Mouse (Mus musculus) embryonic fibroblast, embryonic 13.5 days (primary cell): ENCODE measurements around the gene Rtkn2. TPM values are rescaled to one million over a fixed set of nuclear protein-coding genes. Genes with fewer than 3 reads are reported as not detected.

Experiments
- H3K27ac ChIP-seq: 2 replicates; pipeline ENCODE4 v1.5.1; 2012; ENCODE audit warnings: low read length, control low read depth, inconsistent platforms; ENCODE audit not compliant: insufficient read depth
- H3K4me1 ChIP-seq: 2 replicates; pipeline ENCODE4 v1.6.1; 2011; ENCODE audit warnings: low read length; ENCODE audit not compliant: control insufficient read depth, insufficient read depth
- H3K4me3 ChIP-seq: 2 replicates; pipeline ENCODE4 v1.5.1; 2011; ENCODE audit warnings: mild to moderate bottlenecking, control low read depth, low read length; ENCODE audit not compliant: insufficient read depth
- CTCF ChIP-seq: IDR thresholded peaks from 2 replicates; pipeline ENCODE4 v1.5.1; 2011; ENCODE audit warnings: mild to moderate bottlenecking, control low read depth, low read length, moderate library complexity, borderline replicate concordance; ENCODE audit not compliant: insufficient read depth
- POLR2A ChIP-seq: IDR thresholded peaks from 2 replicates; pipeline ENCODE4 v1.6.1; 2011; ENCODE audit warnings: low read depth, mild to moderate bottlenecking, control low read depth, low read length, moderate library complexity
- polyA plus RNA-seq: library from polyadenylated mRNA; stranded (reverse); fragments of >200 nt; gene quantifications from 2 replicates; pipeline ENCODE4 v1.2.4, GENCODE M21; 2011; ENCODE audit warnings: low read depth; ENCODE audit not compliant: missing spikeins, insufficient read length

Gene Rtkn2
- polyA plus RNA-seq, 1 experiment, result 3.0 TPM

DNA sequence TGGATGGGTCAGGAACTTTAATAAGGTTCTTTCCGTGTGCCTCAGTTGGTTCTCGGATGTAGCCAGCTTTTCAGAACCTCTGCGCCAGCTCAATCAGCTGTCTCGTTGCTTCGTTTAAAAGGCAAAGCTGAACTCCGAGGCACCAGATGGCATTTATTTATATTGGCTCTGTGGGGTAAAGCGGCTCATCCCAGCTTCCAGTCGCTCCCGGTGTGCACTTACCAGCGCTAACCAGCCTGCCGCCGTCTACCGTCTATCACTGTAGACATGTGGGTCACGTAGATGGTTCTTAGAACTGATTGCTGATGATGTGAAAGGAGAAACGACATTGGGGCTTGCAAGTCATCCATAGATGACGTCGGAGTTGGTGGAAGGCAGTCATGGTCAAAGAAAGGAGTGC, 5.7 kb downstream of the Rtkn2 start:
- H3K4me1 ChIP-seq, result peaks cover 4% of the 10 kb centered on the region; the same call in 1 of the 2 replicates
- no peak overlapping the region for H3K27ac ChIP-seq
- no peak overlapping the region for H3K4me3 ChIP-seq
- TF ChIP-seq CTCF (no peak), POLR2A (no peak)

DNA sequence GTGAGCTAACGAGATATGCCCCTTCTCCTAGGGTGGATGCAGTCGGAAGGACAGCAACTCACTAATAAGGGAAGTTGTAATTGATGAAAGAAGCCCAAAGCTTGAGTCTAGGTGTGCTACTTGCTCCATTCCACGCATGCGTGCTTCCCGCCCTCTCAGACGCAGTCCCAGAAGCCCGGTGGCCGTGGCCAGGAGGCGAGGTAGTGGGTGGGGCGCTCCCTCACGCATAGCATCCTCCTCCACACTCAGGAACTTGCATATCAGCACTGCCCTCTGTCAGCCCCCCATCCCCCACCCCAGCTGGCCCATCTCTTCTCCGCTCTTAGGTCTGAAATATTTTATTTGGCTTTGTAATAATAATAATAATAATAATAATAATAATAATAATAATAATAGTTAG, 16.0 kb downstream of the Rtkn2 start:
- no peaks in the 10 kb centered on the region for H3K4me1 ChIP-seq
- H3K4me3 ChIP-seq, result no peak overlapping the region
- H3K27ac ChIP-seq, result no peak overlapping the region
- TF ChIP-seq POLR2A, result no peak
- no peak for TF ChIP-seq CTCF

DNA sequence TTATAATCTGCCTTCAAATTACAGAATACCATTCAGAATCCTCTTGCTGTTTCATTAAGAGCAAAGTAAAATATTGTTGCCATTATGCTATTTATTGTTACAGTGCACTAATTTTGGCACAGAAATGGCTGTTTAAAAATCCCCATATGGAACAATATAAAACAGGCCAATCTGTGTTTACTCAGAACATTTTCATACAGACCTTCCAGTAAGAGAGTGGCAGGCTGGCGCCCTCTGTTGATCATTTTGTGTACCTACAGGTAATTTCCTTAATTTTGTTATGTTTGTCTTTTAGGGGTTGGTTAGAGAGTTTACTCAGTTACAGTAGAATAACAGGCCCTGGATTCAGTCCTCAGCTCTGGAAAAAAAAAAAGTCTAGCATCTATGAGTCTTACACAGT, 16.8 kb downstream of the Rtkn2 start:
- no peak for TF ChIP-seq POLR2A
- no peak for TF ChIP-seq CTCF
- no peaks in the 10 kb centered on the region for H3K4me1 ChIP-seq
- H3K4me3 ChIP-seq, result no peak overlapping the region
- no peak overlapping the region for H3K27ac ChIP-seq

DNA sequence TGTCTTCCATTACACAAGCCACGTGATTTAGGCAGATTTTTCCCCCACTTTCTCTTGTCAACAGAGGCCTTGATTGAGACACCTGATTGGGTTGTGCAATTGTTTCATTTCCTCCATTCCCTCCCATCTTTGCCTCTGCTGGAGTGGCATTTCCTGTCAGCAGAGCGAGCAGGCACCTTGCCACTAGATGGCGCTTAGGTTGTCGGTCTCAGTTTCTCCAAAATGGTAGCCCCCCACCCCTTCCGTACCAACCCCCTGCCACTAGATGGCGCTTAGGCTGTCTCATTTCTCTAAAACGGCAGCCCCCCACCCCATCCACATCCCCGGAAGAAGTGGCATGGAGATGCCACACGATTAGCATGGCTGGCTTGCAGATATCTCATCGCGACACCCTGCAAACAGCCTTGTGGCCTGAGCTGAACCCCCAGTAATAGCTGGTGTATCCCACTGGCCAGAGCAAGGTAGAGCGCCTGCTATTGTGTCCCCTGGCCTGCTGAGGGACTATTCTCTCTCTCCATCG, 18.8 kb downstream of the Rtkn2 start:
- no peak overlapping the region for H3K4me3 ChIP-seq
- H3K27ac ChIP-seq, result no peak overlapping the region
- H3K4me1 ChIP-seq, result no peaks in the 10 kb centered on the region
- TF ChIP-seq CTCF (peak; percentile 79), POLR2A (no peak)

DNA sequence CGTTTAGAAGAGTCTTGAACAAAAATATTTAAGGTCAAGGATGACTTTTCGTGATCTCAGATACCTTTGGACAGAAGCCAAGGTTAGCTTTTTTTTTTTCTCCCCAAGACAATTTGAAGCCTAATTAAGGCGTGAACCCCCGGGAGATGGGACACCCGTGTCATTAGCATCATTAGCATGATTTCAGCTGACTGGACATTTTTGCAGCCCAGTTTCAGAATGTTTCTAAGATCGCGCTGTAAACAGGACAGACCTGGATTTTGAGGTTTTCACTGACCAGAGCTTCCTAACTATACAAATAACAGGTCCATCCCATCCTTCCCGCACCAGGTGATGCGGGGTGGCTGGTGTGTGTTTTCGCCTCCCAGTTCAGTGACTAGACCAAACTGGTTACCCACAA, 19.8 kb downstream of the Rtkn2 start:
- Histone ChIP-seq H3K4me3 (no peak overlapping the region), H3K4me1 (no peaks in the 10 kb centered on the region), H3K27ac (no peak overlapping the region)
- TF ChIP-seq POLR2A (no peak), CTCF (no peak)

DNA sequence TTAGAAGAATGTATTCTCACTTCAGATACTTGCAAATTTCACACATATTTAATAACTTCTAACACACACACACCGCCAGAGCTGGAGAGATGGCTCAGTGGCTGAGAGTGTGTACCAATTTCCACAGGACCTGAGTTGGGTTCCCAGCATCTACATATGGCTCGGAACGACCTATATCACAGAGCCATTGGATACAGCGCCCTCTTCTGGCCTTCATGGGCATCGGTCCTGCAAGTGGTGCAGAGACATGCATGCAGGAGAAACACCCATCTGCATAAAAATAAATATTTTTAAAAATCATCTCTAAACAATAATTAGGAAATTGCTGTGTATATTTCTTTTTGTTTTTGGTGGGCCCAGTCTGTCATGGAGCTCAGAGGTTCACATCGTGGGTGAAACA, 22.1 kb downstream of the Rtkn2 start:
- Histone ChIP-seq H3K27ac (no peak overlapping the region), H3K4me1 (no peaks in the 10 kb centered on the region), H3K4me3 (no peak overlapping the region)
- TF ChIP-seq POLR2A, result no peak
- TF ChIP-seq CTCF, result peak; percentile 8; the same call in 1 of the 2 replicates

DNA sequence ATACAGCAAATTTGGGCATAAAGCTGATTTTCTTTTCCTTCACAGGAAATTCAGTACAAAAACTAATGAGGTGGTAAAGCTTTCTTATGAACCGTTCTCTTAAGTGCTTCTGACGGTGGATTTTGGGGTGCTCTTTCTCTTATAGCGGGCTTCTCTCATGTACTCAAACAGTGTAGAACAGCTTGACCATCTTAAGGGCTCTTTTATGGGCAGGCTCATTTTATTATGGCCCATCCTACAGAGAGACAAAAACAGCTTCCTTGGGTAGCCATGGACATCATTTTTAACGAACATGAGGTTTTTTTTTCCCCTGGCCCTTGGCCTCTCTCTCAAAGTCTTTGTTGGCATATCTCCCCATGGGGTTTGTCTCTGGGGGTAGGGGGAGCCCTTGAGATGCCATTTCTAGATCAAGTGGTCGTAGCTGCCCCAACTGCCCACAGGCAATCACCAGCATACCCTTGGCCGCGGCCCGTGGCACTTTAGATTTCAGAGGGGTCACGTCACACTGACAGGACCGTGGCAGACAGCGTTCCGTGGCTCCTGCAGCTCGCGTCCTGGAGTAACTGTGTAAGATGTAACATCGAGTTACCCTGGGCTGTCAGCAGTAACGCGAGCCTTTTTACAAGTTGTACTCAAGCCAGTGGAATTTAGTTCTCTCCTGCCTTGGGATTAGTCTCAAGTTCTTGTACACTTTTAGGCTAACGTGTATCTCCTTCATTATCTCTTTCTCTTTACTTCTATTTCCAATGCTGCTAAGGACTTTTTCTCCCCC, 24.5 kb downstream of the Rtkn2 start:
- H3K27ac ChIP-seq, result peak overlapping the region; percentile 82
- peaks cover 4% of the 10 kb centered on the region for H3K4me1 ChIP-seq
- TF ChIP-seq CTCF, result no peak
- no peak for TF ChIP-seq POLR2A
- H3K4me3 ChIP-seq, result no peak overlapping the region

DNA sequence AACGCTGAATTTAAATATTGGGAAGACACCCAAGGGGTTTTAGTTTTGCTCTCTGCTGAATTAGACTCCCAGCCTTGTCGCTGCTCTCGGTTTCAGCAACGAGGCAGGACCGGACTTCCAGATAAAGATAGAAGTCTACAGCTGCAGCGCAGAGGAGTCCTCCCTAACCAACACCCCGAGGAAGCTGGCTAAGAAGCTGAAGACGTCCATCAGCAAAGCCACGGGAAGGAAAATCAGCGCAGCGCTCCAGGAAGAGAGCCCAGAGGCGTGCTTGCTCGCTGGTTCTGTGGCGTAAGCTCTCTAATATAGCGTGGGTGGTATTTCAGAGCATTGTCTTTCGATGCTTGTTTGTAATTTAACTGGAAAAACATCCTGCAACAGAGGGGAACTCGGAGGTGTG, 26.0 kb downstream of the Rtkn2 start:
- peaks cover 9% of the 10 kb centered on the region for H3K4me1 ChIP-seq
- no peak overlapping the region for H3K27ac ChIP-seq
- no peak overlapping the region for H3K4me3 ChIP-seq
- TF ChIP-seq CTCF (no peak), POLR2A (no peak)

DNA sequence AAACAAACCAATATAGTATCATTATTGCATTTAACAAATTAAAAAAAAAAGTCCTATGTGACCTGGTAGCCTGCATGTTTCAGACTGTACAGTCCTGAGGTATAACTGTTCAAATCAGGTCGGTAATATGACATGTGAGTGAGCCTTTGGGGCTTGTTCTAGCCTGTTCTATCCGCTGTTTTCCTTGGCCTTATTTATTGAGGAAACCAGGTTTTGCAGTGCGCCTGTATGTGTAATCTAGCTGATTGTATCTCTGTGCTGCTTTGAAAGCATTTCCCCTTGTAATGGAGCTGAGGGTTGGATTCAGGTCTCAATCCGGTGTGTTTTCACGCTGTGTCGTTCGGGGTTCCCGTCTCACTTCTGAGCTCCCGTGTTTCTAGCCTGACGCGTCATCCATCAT, 27.1 kb downstream of the Rtkn2 start:
- TF ChIP-seq POLR2A (no peak), CTCF (no peak)

DNA sequence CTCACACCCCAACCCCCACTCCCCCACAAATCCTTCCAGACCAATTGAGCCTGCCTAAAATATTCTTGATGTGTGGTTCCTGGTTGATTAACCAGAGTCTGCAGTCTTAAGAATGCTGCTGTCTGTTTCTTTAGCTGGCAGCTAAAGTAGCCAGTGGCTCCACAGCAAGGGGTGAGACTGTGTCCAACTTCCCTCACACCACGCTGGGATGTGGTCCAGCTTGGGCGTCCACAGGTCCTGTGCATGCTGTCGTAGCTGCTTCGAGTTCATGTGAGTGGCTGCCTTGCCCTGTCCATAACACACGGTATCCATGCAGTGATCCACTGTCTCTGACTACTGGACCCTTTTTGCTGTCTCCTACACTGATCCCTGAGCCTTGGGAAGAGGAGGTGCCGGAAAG, 27.7 kb downstream of the Rtkn2 start:
- H3K4me1 ChIP-seq, result peaks cover 9% of the 10 kb centered on the region
- no peak overlapping the region for H3K4me3 ChIP-seq

More for the DNA sequence above, 27.1 kb downstream of the Rtkn2 start:
- Histone ChIP-seq H3K27ac (no peak overlapping the region), H3K4me3 (no peak overlapping the region), H3K4me1 (peaks cover 9% of the 10 kb centered on the region)

More for the DNA sequence above, 27.7 kb downstream of the Rtkn2 start:
- H3K27ac ChIP-seq, result peak overlapping the region; percentile 88
- no peak for TF ChIP-seq CTCF
- no peak for TF ChIP-seq POLR2A
